Mouse (Mus musculus) liver, adult 2 months (tissue): ENCODE data around the gene Ift122. TPM values are rescaled to one million over a fixed set of nuclear protein-coding genes. Genes with fewer than 3 reads are reported as not detected.

Source experiments
- DNase-seq: peaks from one replicate; pipeline ENCODE4 v3.0.0-alpha.2; 2011; ENCODE audit warnings: low read depth, low spot score; ENCODE audit errors: extremely low read depth
- H3K27ac ChIP-seq: fragments of 200-500 bp; replicated peaks from 2 replicates; pipeline ENCODE4 v1.5.1; 2012; ENCODE audit warnings: low read depth, mild to moderate bottlenecking, control low read depth, inconsistent platforms, low read length; ENCODE audit not compliant: insufficient read depth
- H3K27me3 ChIP-seq: fragments of 200-500 bp; 2 replicates; pipeline ENCODE4 v1.6.1; 2012; ENCODE audit warnings: mild to moderate bottlenecking, moderate library complexity, low read length, inconsistent platforms; ENCODE audit not compliant: control insufficient read depth, insufficient read depth
- H3K36me3 ChIP-seq: fragments of 200-500 bp; 2 replicates; pipeline ENCODE4 v1.6.1; 2012; ENCODE audit warnings: low read length, inconsistent platforms; ENCODE audit not compliant: control insufficient read depth, insufficient read depth
- H3K4me1 ChIP-seq: fragments of 200-500 bp; 2 replicates; pipeline ENCODE4 v1.6.1; 2011; ENCODE audit warnings: low read length; ENCODE audit not compliant: control insufficient read depth, insufficient read depth
- H3K4me3 ChIP-seq: fragments of 200-500 bp; 2 replicates; pipeline ENCODE4 v1.5.1; 2011; ENCODE audit warnings: low read depth, mild to moderate bottlenecking, control low read depth, low read length, moderate library complexity; ENCODE audit not compliant: insufficient read depth
- H3K79me2 ChIP-seq: fragments of 200-500 bp; 2 replicates; pipeline ENCODE4 v1.6.1; 2012; ENCODE audit warnings: inconsistent platforms, mild to moderate bottlenecking, low read length, moderate library complexity; ENCODE audit not compliant: control insufficient read depth, insufficient read depth
- H3K9ac ChIP-seq: fragments of 200-500 bp; 2 replicates; pipeline ENCODE4 v1.6.1; 2012; ENCODE audit warnings: low read depth, mild to moderate bottlenecking, control low read depth, inconsistent platforms, low read length
- CTCF ChIP-seq: fragments of 200-500 bp; IDR thresholded peaks from 2 replicates; pipeline ENCODE4 v1.5.1; 2011; ENCODE audit warnings: low read depth, low read length, control low read depth
- POLR2A ChIP-seq: fragments of 200-500 bp; IDR thresholded peaks from 2 replicates; pipeline ENCODE4 v1.6.1; 2011; ENCODE audit warnings: low read length, control low read depth; ENCODE audit not compliant: insufficient read depth; ENCODE audit errors: extremely low read depth
- WGBS: fragments of 180-500 bp; shearing (Covaris S2); methylation state at CpG from one replicate; pipeline ENCODE4 v1.1.7; 2018; 5-methylcytosine and 5-hydroxymethylcytosine counted together
- polyA plus RNA-seq: library from polyadenylated mRNA; depleted of rRNA; stranded (reverse); fragments of >200 nt; gene quantifications from 2 replicates; pipeline ENCODE4 v1.2.3, GENCODE M21; 2012; rRNA removed
- total RNA-seq: library from RNA; depleted of rRNA; stranded (reverse); fragments of >200 nt; gene quantifications from 2 replicates; pipeline ENCODE4 v1.2.3, GENCODE M21; 2014; rRNA removed

Ift122 gene
- total RNA-seq (3.0 and 3.6 TPM in 2 replicates), polyA plus RNA-seq (2.0 TPM in 2 replicates)

DNA sequence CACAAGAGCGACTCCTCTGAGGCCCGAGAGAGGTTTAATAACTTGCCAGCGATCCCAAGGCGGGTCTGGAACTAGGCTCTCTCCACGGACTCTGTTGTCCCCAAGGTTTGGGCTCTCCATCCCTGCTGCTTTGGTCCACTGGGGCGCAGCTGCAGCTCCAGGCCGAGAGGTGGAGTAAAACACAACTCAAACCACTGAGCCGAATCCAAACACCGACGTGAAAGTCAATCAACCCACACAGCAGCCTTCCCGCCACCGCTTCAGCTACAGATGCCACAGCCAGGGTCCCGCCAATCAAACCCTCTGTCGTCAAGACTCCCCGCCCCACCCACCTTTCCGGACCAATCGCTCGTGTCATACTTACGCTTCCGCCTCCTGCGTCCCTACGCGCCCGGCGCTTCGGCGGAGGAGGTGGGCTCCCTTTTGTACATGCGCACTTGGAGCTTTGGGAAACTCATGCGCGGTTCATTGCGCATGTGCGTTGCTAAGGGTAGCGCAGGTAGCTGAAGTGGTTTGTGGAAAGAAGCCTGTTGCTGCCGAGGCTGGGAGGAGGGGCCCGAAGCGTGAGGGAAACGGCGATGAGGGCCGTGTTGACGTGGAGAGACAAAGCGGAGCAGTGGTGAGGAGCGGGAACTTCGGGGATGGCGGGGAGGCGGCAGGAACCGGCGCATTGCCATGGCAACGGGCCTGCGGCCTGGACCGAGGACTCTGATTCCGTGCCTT is at the start of gene Ift122, which contains the start of gene Mbd4:
Gene Ift122 (plus strand): TSS at position 380 of the 723 bp plus-strand sequence.
Gene Mbd4 (minus strand): TSS at position 281 of the 723 bp plus-strand sequence.
- WGBS = under 1% methylated on average over 51 of the region's 51 CpGs
- Histone ChIP-seq H3K36me3 (no peaks in the 10 kb centered on the region), H3K27ac (peak within 1 kb of the TSS; percentile 17; the same call in 1 of the 2 replicates), H3K4me1 (0 out of 2 replicates have a peak, but pooled peaks cover 2% of the 10 kb centered on the region), H3K27me3 (no peaks in the 10 kb centered on the region), H3K9ac (peak within 1 kb of the TSS; percentile 26), H3K4me3 (peak within 1 kb of the TSS; percentile 67), H3K79me2 (no peaks in the 10 kb centered on the region)
- peak; percentile 77 for TF ChIP-seq CTCF
- no peak for TF ChIP-seq POLR2A
- DNase-seq = peak; percentile 95

GRCm38 (mm10) chr6:115803541-115804382 is 49.5 kb upstream of the Ift122 start:
- H3K27ac ChIP-seq = no peak overlapping the region
- peaks cover 23% of the 10 kb centered on the region for H3K36me3 ChIP-seq
- no peak overlapping the region for H3K4me3 ChIP-seq
- TF ChIP-seq CTCF (peak; percentile 68), POLR2A (no peak)
- H3K27me3 ChIP-seq = no peaks in the 10 kb centered on the region
- peak; percentile 40 for DNase-seq
- peaks cover 8% of the 10 kb centered on the region; the same call in 1 of the 2 replicates for H3K79me2 ChIP-seq
- 59% methylated on average over 16 of the region's 16 CpGs for whole genome bisulfite sequencing
- peaks cover 9% of the 10 kb centered on the region for H3K4me1 ChIP-seq
- H3K9ac ChIP-seq = no peak overlapping the region

GRCm38 (mm10) chr6:115804432-115805192 is 48.7 kb upstream of the Ift122 start:
- no peak overlapping the region for H3K27ac ChIP-seq
- no peaks in the 10 kb centered on the region for H3K27me3 ChIP-seq
- no peak overlapping the region for H3K4me3 ChIP-seq
- peaks cover 9% of the 10 kb centered on the region for H3K4me1 ChIP-seq
- peaks cover 8% of the 10 kb centered on the region; the same call in 1 of the 2 replicates for H3K79me2 ChIP-seq
- TF ChIP-seq CTCF = no peak
- TF ChIP-seq POLR2A = no peak
- 68% methylated on average over 10 of the region's 10 CpGs for WGBS
- DNase-seq = no peak
- H3K9ac ChIP-seq = no peak overlapping the region
- peaks cover 23% of the 10 kb centered on the region for H3K36me3 ChIP-seq

GRCm38 (mm10) chr6:115807464-115808195 is 45.6 kb upstream of the Ift122 start:
- 2% methylated on average over 15 of the region's 15 CpGs for WGBS
- H3K79me2 ChIP-seq = peaks cover 8% of the 10 kb centered on the region; the same call in 1 of the 2 replicates

DNA sequence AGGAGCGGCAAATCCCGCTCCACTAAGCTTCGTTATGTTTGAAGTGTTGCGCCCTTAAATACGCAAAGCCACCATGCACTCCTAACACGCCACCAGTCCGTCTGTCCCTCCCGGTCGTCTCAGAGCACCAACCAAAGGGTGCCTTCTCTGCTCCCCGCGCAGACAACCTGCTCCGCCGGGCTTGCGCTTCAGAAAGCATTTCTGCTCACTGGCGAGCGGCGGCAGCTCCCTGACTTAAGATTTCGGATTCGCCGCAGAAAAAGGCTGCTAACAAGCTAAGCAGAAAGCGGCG is 45.1 kb upstream of the Ift122 start:
- DNase-seq = peak; percentile 41
- peak overlapping the region; percentile 95 for H3K9ac ChIP-seq
- peaks cover 8% of the 10 kb centered on the region; the same call in 1 of the 2 replicates for H3K79me2 ChIP-seq
- H3K4me3 ChIP-seq = peak overlapping the region; percentile 81
- WGBS = under 1% methylated on average over 22 of the region's 22 CpGs
- H3K27ac ChIP-seq = peak overlapping the region; percentile 65
- H3K4me1 ChIP-seq = peaks cover 9% of the 10 kb centered on the region
- H3K36me3 ChIP-seq = peaks cover 23% of the 10 kb centered on the region
- no peak for TF ChIP-seq CTCF
- TF ChIP-seq POLR2A = no peak
- H3K27me3 ChIP-seq = no peaks in the 10 kb centered on the region

More at GRCm38 (mm10) chr6:115807464-115808195, 45.6 kb upstream of the Ift122 start:
- Histone ChIP-seq H3K36me3 (peaks cover 23% of the 10 kb centered on the region), H3K4me1 (peaks cover 9% of the 10 kb centered on the region), H3K27me3 (no peaks in the 10 kb centered on the region), H3K27ac (peak overlapping the region; percentile 65), H3K9ac (peak overlapping the region; percentile 95), H3K4me3 (peak overlapping the region; percentile 81)
- no peak for DNase-seq
- TF ChIP-seq CTCF = no peak
- TF ChIP-seq POLR2A = no peak
